Mouse (Mus musculus): ENCODE results near the gene Plcg1. TPM values are rescaled to one million over a fixed set of nuclear protein-coding genes. Genes with fewer than 3 reads are reported as not detected.

The Plcg1 gene
- polyA plus RNA-seq, 1 experiment from 2014 or later, result 98.9 TPM

- peaks cover 25% of the 10 kb centered on the region for H3K4me1 ChIP-seq
- ATAC-seq (ENCODE audit: low FRiP score, low read depth), result no peak
- H3K36me3 ChIP-seq, result peaks cover 52% of the 10 kb centered on the region
- no peak overlapping the region for H3K27ac ChIP-seq
- no peak overlapping the region for H3K9ac ChIP-seq
- H3K9me3 ChIP-seq, result no peaks in the 10 kb centered on the region
- H3K27me3 ChIP-seq (replicated peaks), result no peaks in the 10 kb centered on the region
- H3K4me3 ChIP-seq, result no peak overlapping the region
- no peak overlapping the region for H3K4me2 ChIP-seq (replicated peaks)
- WGBS, result 79% methylated on average over 11 of the region's 11 CpGs
Measured at GRCm38 (mm10) chr2:160740521-160741156, 9.5 kb downstream of the Plcg1 start.

GRCm38 (mm10) chr2:160741580-160741979, 10.5 kb downstream of the Plcg1 start:
- Histone ChIP-seq H3K4me2 (replicated peaks) (no peak overlapping the region), H3K27me3 (replicated peaks) (no peaks in the 10 kb centered on the region), H3K36me3 (peaks cover 50% of the 10 kb centered on the region), H3K9me3 (no peaks in the 10 kb centered on the region), H3K4me1 (peaks cover 24% of the 10 kb centered on the region), H3K27ac (no peak overlapping the region), H3K4me3 (no peak overlapping the region), H3K9ac (no peak overlapping the region)
- WGBS, result 78% methylated on average over 3 of the region's 3 CpGs
- no peak for ATAC-seq (ENCODE audit: low FRiP score, low read depth)

GRCm38 (mm10) chr2:160742161-160742609, 11.1 kb downstream of the Plcg1 start:
- peaks cover 24% of the 10 kb centered on the region for H3K4me1 ChIP-seq
- H3K9me3 ChIP-seq, result no peaks in the 10 kb centered on the region
- no peak overlapping the region for H3K4me2 ChIP-seq (replicated peaks)
- WGBS, result 78% methylated on average over 1 of the region's 1 CpGs
- H3K4me3 ChIP-seq, result no peak overlapping the region
- no peak for ATAC-seq (ENCODE audit: low FRiP score, low read depth)
- no peak overlapping the region for H3K9ac ChIP-seq
- H3K36me3 ChIP-seq, result peaks cover 50% of the 10 kb centered on the region
- no peaks in the 10 kb centered on the region for H3K27me3 ChIP-seq (replicated peaks)
- no peak overlapping the region for H3K27ac ChIP-seq

- no peak overlapping the region for H3K27ac ChIP-seq
- no peak overlapping the region for H3K4me3 ChIP-seq
- H3K9ac ChIP-seq, result no peak overlapping the region
- peaks cover 57% of the 10 kb centered on the region for H3K36me3 ChIP-seq
- H3K4me2 ChIP-seq (replicated peaks), result no peak overlapping the region
- ATAC-seq (ENCODE audit: low FRiP score, low read depth), result no peak
- peaks cover 10% of the 10 kb centered on the region; the same call in 1 of the 2 replicates for H3K4me1 ChIP-seq
- H3K27me3 ChIP-seq (replicated peaks), result no peaks in the 10 kb centered on the region
- H3K9me3 ChIP-seq, result no peaks in the 10 kb centered on the region
- 79% methylated on average over 7 of the region's 7 CpGs for WGBS
Measured at GRCm38 (mm10) chr2:160744040-160744822, 13.1 kb downstream of the Plcg1 start.

GRCm38 (mm10) chr2:160744823-160745210, 13.7 kb downstream of the Plcg1 start:
- peaks cover 5% of the 10 kb centered on the region; the same call in 1 of the 2 replicates for H3K4me1 ChIP-seq
- no peak overlapping the region for H3K27ac ChIP-seq
- no peaks in the 10 kb centered on the region for H3K27me3 ChIP-seq (replicated peaks)
- 89% methylated on average over 5 of the region's 5 CpGs for WGBS
- no peak for ATAC-seq (ENCODE audit: low FRiP score, low read depth)
- peaks cover 58% of the 10 kb centered on the region for H3K36me3 ChIP-seq
- H3K9ac ChIP-seq, result no peak overlapping the region
- no peak overlapping the region for H3K4me2 ChIP-seq (replicated peaks)
- no peak overlapping the region for H3K4me3 ChIP-seq
- H3K9me3 ChIP-seq, result no peaks in the 10 kb centered on the region

GRCm38 (mm10) chr2:160745497-160745896, 14.4 kb downstream of the Plcg1 start:
- no peaks in the 10 kb centered on the region for H3K9me3 ChIP-seq
- H3K27ac ChIP-seq, result no peak overlapping the region
- H3K4me1 ChIP-seq, result peaks cover 5% of the 10 kb centered on the region; the same call in 1 of the 2 replicates
- H3K4me3 ChIP-seq, result no peak overlapping the region
- no peaks in the 10 kb centered on the region for H3K27me3 ChIP-seq (replicated peaks)
- no peak overlapping the region for H3K4me2 ChIP-seq (replicated peaks)
- ATAC-seq (ENCODE audit: low FRiP score, low read depth), result no peak
- peaks cover 62% of the 10 kb centered on the region for H3K36me3 ChIP-seq
- WGBS, result 96% methylated on average over 1 of the region's 1 CpGs
- H3K9ac ChIP-seq, result no peak overlapping the region

GRCm38 (mm10) chr2:160746637-160747036, 15.5 kb downstream of the Plcg1 start:
- no peak overlapping the region for H3K4me2 ChIP-seq (replicated peaks)
- no peaks in the 10 kb centered on the region for H3K27me3 ChIP-seq (replicated peaks)
- no peaks in the 10 kb centered on the region for H3K9me3 ChIP-seq
- peaks cover 69% of the 10 kb centered on the region for H3K36me3 ChIP-seq
- H3K4me1 ChIP-seq, result no peaks in the 10 kb centered on the region; the same call in 1 of the 2 replicates
- H3K27ac ChIP-seq, result no peak overlapping the region
- no peak overlapping the region for H3K4me3 ChIP-seq
- 98% methylated on average over 5 of the region's 5 CpGs for WGBS
- H3K9ac ChIP-seq, result no peak overlapping the region
- no peak for ATAC-seq (ENCODE audit: low FRiP score, low read depth)

GRCm38 (mm10) chr2:160747075-160747474, 16.0 kb downstream of the Plcg1 start:
- no peak overlapping the region for H3K4me2 ChIP-seq (replicated peaks)
- peaks cover 71% of the 10 kb centered on the region for H3K36me3 ChIP-seq
- no peak overlapping the region for H3K27ac ChIP-seq
- no peak overlapping the region for H3K9ac ChIP-seq
- WGBS, result 96% methylated on average over 10 of the region's 10 CpGs
- H3K9me3 ChIP-seq, result no peaks in the 10 kb centered on the region
- no peaks in the 10 kb centered on the region for H3K27me3 ChIP-seq (replicated peaks)
- H3K4me3 ChIP-seq, result no peak overlapping the region
- no peak for ATAC-seq (ENCODE audit: low FRiP score, low read depth)
- H3K4me1 ChIP-seq, result no peaks in the 10 kb centered on the region; the same call in 1 of the 2 replicates

- no peak for ATAC-seq (ENCODE audit: low FRiP score, low read depth)
- Histone ChIP-seq H3K9ac (no peak overlapping the region), H3K9me3 (no peaks in the 10 kb centered on the region), H3K4me3 (no peak overlapping the region), H3K4me1 (no peaks in the 10 kb centered on the region), H3K4me2 (replicated peaks) (no peak overlapping the region), H3K36me3 (peaks cover 100% of the 10 kb centered on the region), H3K27ac (no peak overlapping the region), H3K27me3 (replicated peaks) (no peaks in the 10 kb centered on the region)
- 94% methylated on average over 6 of the region's 6 CpGs for WGBS
Measured at GRCm38 (mm10) chr2:160756583-160757203, 25.6 kb downstream of the Plcg1 start.

- no peaks in the 10 kb centered on the region for H3K4me1 ChIP-seq
- H3K9me3 ChIP-seq, result no peaks in the 10 kb centered on the region
- H3K9ac ChIP-seq, result no peak overlapping the region
- H3K27ac ChIP-seq, result no peak overlapping the region
- no peak overlapping the region for H3K4me3 ChIP-seq
- ATAC-seq (ENCODE audit: low FRiP score, low read depth), result no peak
- H3K36me3 ChIP-seq, result peaks cover 95% of the 10 kb centered on the region
- no peak overlapping the region for H3K4me2 ChIP-seq (replicated peaks)
- 87% methylated on average over 9 of the region's 9 CpGs for WGBS
- no peaks in the 10 kb centered on the region for H3K27me3 ChIP-seq (replicated peaks)
Measured at GRCm38 (mm10) chr2:160760433-160761184, 29.5 kb downstream of the Plcg1 start.

GRCm38 (mm10) chr2:160763816-160764215, 32.7 kb downstream of the Plcg1 start:
- Histone ChIP-seq H3K9me3 (no peaks in the 10 kb centered on the region), H3K4me3 (no peak overlapping the region), H3K36me3 (peaks cover 71% of the 10 kb centered on the region), H3K4me1 (no peaks in the 10 kb centered on the region), H3K4me2 (replicated peaks) (no peak overlapping the region), H3K27ac (no peak overlapping the region), H3K9ac (no peak overlapping the region), H3K27me3 (replicated peaks) (no peaks in the 10 kb centered on the region)
- 90% methylated on average over 3 of the region's 3 CpGs for WGBS
- no peak for ATAC-seq (ENCODE audit: low FRiP score, low read depth)

- no peaks in the 10 kb centered on the region for H3K9me3 ChIP-seq
Measured at GRCm38 (mm10) chr2:160764386-160764785, 33.3 kb downstream of the Plcg1 start.

More at GRCm38 (mm10) chr2:160764386-160764785, 33.3 kb downstream of the Plcg1 start:
- H3K27me3 ChIP-seq (replicated peaks), result no peaks in the 10 kb centered on the region
- no peaks in the 10 kb centered on the region for H3K4me1 ChIP-seq
- no peak overlapping the region for H3K9ac ChIP-seq
- 95% methylated on average over 2 of the region's 2 CpGs for WGBS
- H3K4me2 ChIP-seq (replicated peaks), result no peak overlapping the region
- no peak for ATAC-seq (ENCODE audit: low FRiP score, low read depth)
- no peak overlapping the region for H3K4me3 ChIP-seq
- H3K36me3 ChIP-seq, result peaks cover 71% of the 10 kb centered on the region
- no peak overlapping the region for H3K27ac ChIP-seq
